Mouse (Mus musculus) left cerebral cortex, adult 2 months (tissue): ENCODE data around the gene Serpina3a. TPM values are rescaled to one million over a fixed set of nuclear protein-coding genes. Genes with fewer than 3 reads are reported as not detected.
"Not testable (repeated sequence)": the region's sequence is repeated elsewhere in the genome, so short reads cannot be mapped to it uniquely, and the experiment has no call there.

Experiments
- DNase-seq, 2 experiments: peaks; one replicate each; pipeline ENCODE4 v3.0.0; 2021 to 2022; ENCODE audit warnings: low spot score in 2 of 2, mixed read lengths in 1 of 2; ENCODE audit errors: extremely low spot score in 1 of 2
- H3K27ac ChIP-seq: fragments of 200-600 bp; 2 replicates; pipeline ENCODE4 v1.8.1; 2022
- H3K4me3 ChIP-seq: fragments of 200-600 bp; 2 replicates; pipeline ENCODE4 v1.8.1; 2022
- CTCF ChIP-seq: fragments of 200-600 bp; IDR thresholded peaks from 2 replicates; pipeline ENCODE4 v1.8.1; 2022; ENCODE audit warnings: antibody characterized with exemption, mild to moderate bottlenecking, moderate library complexity
- intact Hi-C: fragments of 180-260 bp; cut with DNase I; formaldehyde crosslinking; loops from one replicate; pipeline ENCODE4 v1.15.1; 2025
- long read RNA-seq, 2 experiments: library from polyadenylated mRNA; stranded (forward); transcript quantifications; one replicate each; pipeline ENCODE4 v2.0.0; 2021; ENCODE audit warnings: borderline mapping rate in 2 of 2
- total RNA-seq, 2 experiments: library from RNA; stranded (reverse); gene quantifications; 2 replicates each; pipeline ENCODE4 v1.2.3; 2021

The Serpina3a gene
- not detected for total RNA-seq
- long read RNA-seq, experiment 1 = 0 reads
- long read RNA-seq, experiment 2 = 0 reads

GRCm38 (mm10) chr12:104112333-104112732 is at the start of gene Serpina3a:
TSS of gene Serpina3a (plus strand) at chr12:104112724.
- DNase-seq, intact Hi-C loops, H3K27ac ChIP-seq, H3K4me3 ChIP-seq: not testable (repeated sequence)

GRCm38 (mm10) chr12:104064532-104064931 is 48.0 kb upstream of the Serpina3a start:
- Histone ChIP-seq H3K27ac (no peak overlapping the region; the same call in 1 of the 2 replicates), H3K4me3 (no peak overlapping the region)
- intact Hi-C loops = no loop called here
- no peak for TF ChIP-seq CTCF
- DNase-seq = no peak

DNA sequence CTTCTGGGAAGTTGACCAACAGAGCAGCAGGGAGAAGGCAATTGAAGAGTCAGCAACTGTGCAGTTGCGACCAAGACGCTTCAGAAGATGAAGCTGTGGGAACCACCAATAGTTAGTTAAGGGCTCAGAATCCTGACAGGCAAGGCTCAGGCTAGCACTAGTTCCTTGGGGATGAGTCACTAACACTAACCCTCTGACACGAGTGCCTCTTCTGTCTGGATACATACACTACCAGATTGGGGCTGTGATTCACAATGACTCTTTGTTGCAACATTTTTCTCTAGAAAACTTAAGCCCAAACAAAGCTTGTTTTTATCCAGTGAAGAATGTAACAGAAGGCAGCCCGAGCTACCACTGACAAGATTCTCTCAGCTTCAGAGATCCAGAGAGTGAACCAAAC is 47.5 kb upstream of the Serpina3a start:
- intact Hi-C loops = no loop called here
- DNase-seq = no peak
- peak overlapping the region; percentile 61 for H3K27ac ChIP-seq
- no peak for TF ChIP-seq CTCF
- no peak overlapping the region for H3K4me3 ChIP-seq

- intact Hi-C loops = no loop called here
- H3K27ac ChIP-seq = no peak overlapping the region
- H3K4me3 ChIP-seq = no peak overlapping the region
- DNase-seq = peak; percentile 38 to 48
- TF ChIP-seq CTCF = peak; percentile 71
Measured at GRCm38 (mm10) chr12:104066241-104066640, 46.3 kb upstream of the Serpina3a start.

- peak overlapping the region; percentile 68; the same call in 1 of the 2 replicates for H3K27ac ChIP-seq
- intact Hi-C loops = no loop called here
- no peak for TF ChIP-seq CTCF
- peak overlapping the region; percentile 30 for H3K4me3 ChIP-seq
- DNase-seq = peak; percentile 52 to 58
Measured at GRCm38 (mm10) chr12:104067549-104067948, 45.0 kb upstream of the Serpina3a start.

GRCm38 (mm10) chr12:104069620-104070019 is 42.9 kb upstream of the Serpina3a start:
- DNase-seq = peak; percentile 77 to 83
- peak; percentile 83 for TF ChIP-seq CTCF
- H3K4me3 ChIP-seq = no peak overlapping the region
- H3K27ac ChIP-seq = no peak overlapping the region
- intact Hi-C loops = loop anchor here (1.0 to 2.0 kb wide), 2 partner anchors 74 to 349 kb away; no protein-coding TSS in a partner anchor

DNA sequence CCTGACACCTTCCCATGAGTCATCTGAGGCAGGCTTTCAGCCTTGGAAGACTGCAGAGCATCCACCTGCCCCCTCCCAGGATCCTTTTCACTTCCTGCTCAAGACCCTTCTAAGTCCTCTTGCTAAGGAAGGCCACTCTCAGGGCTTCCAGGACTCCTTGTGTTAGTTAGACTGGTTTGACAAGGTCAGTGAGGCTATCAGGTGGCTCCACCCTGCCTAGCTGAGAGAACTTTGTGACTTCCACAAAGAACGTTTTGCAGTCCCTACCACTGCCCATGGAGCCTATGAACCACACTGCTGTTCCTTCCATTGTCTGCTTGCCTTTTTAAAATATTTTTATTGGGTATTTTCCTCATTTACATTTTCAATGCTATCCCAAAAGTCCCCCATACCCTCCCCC is 40.8 kb upstream of the Serpina3a start:
- no peak for TF ChIP-seq CTCF
- no peak overlapping the region for H3K4me3 ChIP-seq
- DNase-seq = no peak
- no peak overlapping the region for H3K27ac ChIP-seq
- intact Hi-C loops = no loop called here

- Histone ChIP-seq H3K4me3 (no peak overlapping the region), H3K27ac (no peak overlapping the region)
- DNase-seq = no peak
- intact Hi-C loops = no loop called here
- no peak; the same call in 1 of the 2 replicates for TF ChIP-seq CTCF
Measured at GRCm38 (mm10) chr12:104072286-104072685, 40.2 kb upstream of the Serpina3a start.

- intact Hi-C loops = no loop called here
- Histone ChIP-seq H3K4me3 (no peak overlapping the region), H3K27ac (no peak overlapping the region)
- no peak for TF ChIP-seq CTCF
- no peak for DNase-seq
Measured at GRCm38 (mm10) chr12:104090119-104090518, 22.4 kb upstream of the Serpina3a start.

GRCm38 (mm10) chr12:104091303-104091702 is 21.2 kb upstream of the Serpina3a start:
- no peak for TF ChIP-seq CTCF
- no peak for DNase-seq
- H3K27ac ChIP-seq = no peak overlapping the region
- no peak overlapping the region for H3K4me3 ChIP-seq
- intact Hi-C loops = no loop called here

DNA sequence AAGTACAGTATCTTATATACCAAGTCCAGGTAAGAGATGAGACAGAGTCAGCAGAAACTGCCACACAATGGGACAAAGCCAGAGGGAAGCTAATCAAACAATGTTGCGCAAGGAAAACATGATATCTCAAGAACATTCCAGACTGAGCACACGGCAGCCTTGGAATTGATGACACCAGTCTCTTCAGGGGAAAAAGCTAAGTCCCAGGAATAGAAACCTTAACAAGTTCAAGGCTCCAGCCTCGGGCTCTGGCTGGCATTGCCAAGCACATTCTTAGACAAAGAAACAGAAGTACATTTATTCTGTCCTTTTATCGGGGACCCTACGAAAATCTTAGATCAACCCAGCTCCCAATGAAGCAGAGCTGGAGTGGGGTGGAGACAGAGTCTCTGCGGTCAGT is 11.8 kb upstream of the Serpina3a start, which contains the start of gene Serpina5:
Gene Serpina5, plus strand, starts transcription at position 346 of the 400 bp plus-strand sequence.
- intact Hi-C loops = no loop called here
- Histone ChIP-seq H3K4me3 (no peak within 1 kb of the TSS), H3K27ac (no peak within 1 kb of the TSS)
- TF ChIP-seq CTCF = no peak
- DNase-seq = no peak

DNA sequence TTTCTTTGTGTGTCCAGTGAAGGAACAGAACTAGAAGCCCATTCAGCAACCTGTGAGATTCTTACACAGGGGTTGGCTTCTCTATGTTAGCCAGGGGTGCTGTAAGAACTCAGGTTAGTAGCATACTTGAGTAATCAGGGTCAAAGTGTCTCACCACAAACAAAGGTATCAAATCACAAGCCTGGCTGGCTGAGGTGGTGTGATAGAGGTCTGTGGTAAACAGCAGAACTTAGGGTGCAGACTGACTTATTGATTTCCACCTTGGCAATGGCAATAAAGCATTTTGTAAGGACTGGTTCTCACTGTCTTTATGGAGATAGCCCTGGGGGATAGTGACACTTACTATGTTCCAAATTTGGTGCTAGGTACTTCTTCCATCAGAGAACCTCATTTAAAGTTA is 6.7 kb upstream of the Serpina3a start:
- TF ChIP-seq CTCF = no peak
- Histone ChIP-seq H3K27ac (no peak overlapping the region), H3K4me3 (no peak overlapping the region)
- intact Hi-C loops = no loop called here
- no peak for DNase-seq

- no peak for DNase-seq
- no peak for TF ChIP-seq CTCF
- no peak overlapping the region for H3K4me3 ChIP-seq
- H3K27ac ChIP-seq = no peak overlapping the region
- intact Hi-C loops = no loop called here
Measured at GRCm38 (mm10) chr12:104106919-104107318, 5.6 kb upstream of the Serpina3a start.
